Mouse (Mus musculus): ENCODE measurements at regions not wholly inside any gene's neighbourhood (a gene's known extent, or its start where the extent isn't known, plus 50 kb on each side); places are given as distances from the start of the nearest gene placed in this dataset.

DNA sequence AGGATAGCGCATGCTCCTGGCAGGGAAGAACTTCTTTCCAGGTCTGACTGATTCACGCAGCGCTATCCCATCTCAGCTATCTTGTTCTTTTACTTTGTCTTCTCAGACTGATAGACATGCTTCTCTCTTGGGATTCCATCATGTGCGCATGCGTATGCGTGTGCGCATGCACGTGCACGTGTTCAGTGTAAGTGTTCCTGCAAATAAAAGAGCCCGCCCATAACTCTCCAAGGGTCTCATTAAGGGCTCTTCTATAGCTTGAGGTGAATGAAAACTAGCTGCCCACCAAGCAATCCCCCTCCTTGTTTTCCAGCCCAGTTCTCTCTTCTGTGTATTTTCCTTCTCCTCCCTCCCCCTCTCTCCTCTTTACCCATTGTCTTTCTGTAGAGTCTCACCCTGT lies 258.5 kb downstream of the CK137956 start:
- no peak for TF ChIP-seq EP300 (IDR thresholded peaks at IDR 0.05; ENCODE audit: insufficient read depth, low read depth, low read length)
- TF ChIP-seq CTCF (IDR thresholded peaks at IDR 0.05; ENCODE audit: low read depth, low read length): no peak
- no peak for TF ChIP-seq POLR2A (IDR thresholded peaks at IDR 0.05; ENCODE audit: insufficient read depth, low read length)
- H3K36me3 ChIP-seq (ENCODE audit: control insufficient read depth, insufficient read depth, low read length, poor library complexity, severe bottlenecking): no peaks in the 10 kb centered on the region

DNA sequence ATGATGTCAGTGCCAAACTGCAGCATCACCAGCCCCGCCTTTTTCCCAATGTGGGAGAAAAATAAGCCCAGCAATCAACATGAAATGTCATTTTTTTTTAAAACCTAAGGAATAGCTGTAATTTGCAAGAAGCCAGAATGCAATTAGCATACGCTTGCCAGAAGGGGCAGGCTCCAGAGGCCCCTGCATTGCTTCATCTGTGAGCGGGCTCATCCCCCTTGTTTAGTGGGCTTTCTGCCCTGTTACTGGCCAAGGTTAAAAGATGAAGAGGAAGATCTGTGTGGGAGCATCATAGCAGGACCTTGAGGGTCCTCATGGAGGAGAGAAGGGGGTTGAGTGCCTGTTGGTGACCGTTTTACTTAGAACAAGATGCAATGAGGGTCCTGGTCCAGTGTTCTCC lies 259.9 kb downstream of the CK137956 start:
- Histone ChIP-seq H3K4me1 (ENCODE audit: control insufficient read depth, insufficient read depth, low read length) (no peaks in the 10 kb centered on the region), H3K9ac (ENCODE audit: low read depth, poor library complexity, severe bottlenecking) (no peak overlapping the region), H3K9me3 (replicated peaks; ENCODE audit: control insufficient read depth, insufficient read depth, low read length, poor library complexity, severe bottlenecking) (no peaks in the 10 kb centered on the region; the same call in 1 of the 2 replicates), H3K27ac (ENCODE audit: insufficient read depth, low read length) (no peak overlapping the region), H3K4me3 (ENCODE audit: low read depth, low read length) (no peak overlapping the region), H3K36me3 (ENCODE audit: control insufficient read depth, insufficient read depth, low read length, poor library complexity, severe bottlenecking) (no peaks in the 10 kb centered on the region), H3K27me3 (ENCODE audit: control insufficient read depth, insufficient read depth, low read length, poor library complexity, severe bottlenecking) (no peaks in the 10 kb centered on the region)
- no peak for TF ChIP-seq EP300 (IDR thresholded peaks at IDR 0.05; ENCODE audit: insufficient read depth, low read depth, low read length)
- TF ChIP-seq POLR2A (IDR thresholded peaks at IDR 0.05; ENCODE audit: insufficient read depth, low read length): no peak
- TF ChIP-seq CTCF (IDR thresholded peaks at IDR 0.05; ENCODE audit: low read depth, low read length): no peak

More for the DNA sequence above, 258.5 kb downstream of the CK137956 start:
- H3K27ac ChIP-seq (ENCODE audit: insufficient read depth, low read length): no peak overlapping the region
- H3K4me3 ChIP-seq (ENCODE audit: low read depth, low read length): no peak overlapping the region
- H3K9ac ChIP-seq (ENCODE audit: low read depth, poor library complexity, severe bottlenecking): no peak overlapping the region
- no peaks in the 10 kb centered on the region for H3K4me1 ChIP-seq (ENCODE audit: control insufficient read depth, insufficient read depth, low read length)
- no peaks in the 10 kb centered on the region for H3K27me3 ChIP-seq (ENCODE audit: control insufficient read depth, insufficient read depth, low read length, poor library complexity, severe bottlenecking)
- H3K9me3 ChIP-seq (replicated peaks; ENCODE audit: control insufficient read depth, insufficient read depth, low read length, poor library complexity, severe bottlenecking): no peaks in the 10 kb centered on the region; the same call in 1 of the 2 replicates

- no peaks in the 10 kb centered on the region for H3K36me3 ChIP-seq (ENCODE audit: control insufficient read depth, insufficient read depth, low read length, poor library complexity, severe bottlenecking)
- no peaks in the 10 kb centered on the region for H3K4me1 ChIP-seq (ENCODE audit: control insufficient read depth, insufficient read depth, low read length)
- no peak overlapping the region for H3K27ac ChIP-seq (ENCODE audit: insufficient read depth, low read length)
- no peaks in the 10 kb centered on the region; the same call in 1 of the 2 replicates for H3K9me3 ChIP-seq (replicated peaks; ENCODE audit: control insufficient read depth, insufficient read depth, low read length, poor library complexity, severe bottlenecking)
- H3K4me3 ChIP-seq (ENCODE audit: low read depth, low read length): no peak overlapping the region
- TF ChIP-seq EP300 (IDR thresholded peaks at IDR 0.05; ENCODE audit: insufficient read depth, low read depth, low read length) (no peak), CTCF (IDR thresholded peaks at IDR 0.05; ENCODE audit: low read depth, low read length) (no peak), POLR2A (IDR thresholded peaks at IDR 0.05; ENCODE audit: insufficient read depth, low read length) (no peak)
- H3K27me3 ChIP-seq (ENCODE audit: control insufficient read depth, insufficient read depth, low read length, poor library complexity, severe bottlenecking): no peaks in the 10 kb centered on the region
- H3K9ac ChIP-seq (ENCODE audit: low read depth, poor library complexity, severe bottlenecking): no peak overlapping the region
Observed at GRCm38 (mm10) chr4:127709746-127710145, 261.0 kb downstream of the CK137956 start.

DNA sequence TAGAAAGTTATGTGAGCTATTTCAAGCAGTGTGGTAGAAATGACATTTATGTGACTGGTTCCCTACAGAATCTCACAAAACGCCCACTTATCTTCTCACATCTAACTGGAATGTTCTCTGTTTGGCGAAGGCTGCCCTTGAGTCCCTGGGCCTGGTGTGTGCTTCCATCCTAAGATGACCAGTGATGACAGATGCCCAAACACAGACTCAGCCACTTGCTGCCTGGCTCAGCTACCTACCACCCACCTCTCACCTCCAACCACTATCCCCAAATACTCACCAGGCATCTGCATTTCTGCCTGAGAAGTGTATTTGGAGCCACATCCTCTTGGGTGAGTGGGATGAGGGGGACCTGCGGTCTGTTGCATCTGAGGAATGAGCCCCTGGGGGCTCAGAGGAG lies 262.6 kb downstream of the CK137956 start:
- no peaks in the 10 kb centered on the region for H3K36me3 ChIP-seq (ENCODE audit: control insufficient read depth, insufficient read depth, low read length, poor library complexity, severe bottlenecking)
- H3K4me3 ChIP-seq (ENCODE audit: low read depth, low read length): no peak overlapping the region
- TF ChIP-seq CTCF (IDR thresholded peaks at IDR 0.05; ENCODE audit: low read depth, low read length): no peak
- no peak for TF ChIP-seq EP300 (IDR thresholded peaks at IDR 0.05; ENCODE audit: insufficient read depth, low read depth, low read length)
- no peak for TF ChIP-seq POLR2A (IDR thresholded peaks at IDR 0.05; ENCODE audit: insufficient read depth, low read length)
- H3K27me3 ChIP-seq (ENCODE audit: control insufficient read depth, insufficient read depth, low read length, poor library complexity, severe bottlenecking): no peaks in the 10 kb centered on the region
- no peak overlapping the region for H3K27ac ChIP-seq (ENCODE audit: insufficient read depth, low read length)
- no peaks in the 10 kb centered on the region for H3K4me1 ChIP-seq (ENCODE audit: control insufficient read depth, insufficient read depth, low read length)
- no peak overlapping the region for H3K9ac ChIP-seq (ENCODE audit: low read depth, poor library complexity, severe bottlenecking)
- no peaks in the 10 kb centered on the region; the same call in 1 of the 2 replicates for H3K9me3 ChIP-seq (replicated peaks; ENCODE audit: control insufficient read depth, insufficient read depth, low read length, poor library complexity, severe bottlenecking)

DNA sequence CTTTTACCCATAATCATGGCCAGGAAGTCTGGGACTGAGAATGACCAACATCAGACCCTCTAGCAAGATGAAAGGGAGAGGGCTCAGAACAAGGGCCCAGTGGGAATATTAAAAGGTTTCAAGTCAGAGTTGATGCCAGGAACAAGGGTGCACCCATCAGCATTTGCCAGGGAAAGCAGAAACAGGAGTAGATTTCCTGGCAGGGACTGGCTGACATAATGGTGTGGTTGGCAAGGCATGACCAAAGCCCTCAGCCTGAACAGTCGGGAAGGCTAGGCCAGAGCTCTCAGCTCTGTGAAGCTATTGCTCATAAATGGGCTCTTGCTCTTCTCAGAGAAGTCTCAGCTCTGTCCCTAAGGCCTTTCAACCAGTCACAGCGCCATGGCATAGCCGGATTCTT lies 263.6 kb downstream of the CK137956 start:
- Histone ChIP-seq H3K4me1 (ENCODE audit: control insufficient read depth, insufficient read depth, low read length) (no peaks in the 10 kb centered on the region), H3K4me3 (ENCODE audit: low read depth, low read length) (no peak overlapping the region), H3K36me3 (ENCODE audit: control insufficient read depth, insufficient read depth, low read length, poor library complexity, severe bottlenecking) (no peaks in the 10 kb centered on the region), H3K9me3 (replicated peaks; ENCODE audit: control insufficient read depth, insufficient read depth, low read length, poor library complexity, severe bottlenecking) (no peaks in the 10 kb centered on the region), H3K27ac (ENCODE audit: insufficient read depth, low read length) (no peak overlapping the region), H3K9ac (ENCODE audit: low read depth, poor library complexity, severe bottlenecking) (no peak overlapping the region), H3K27me3 (ENCODE audit: control insufficient read depth, insufficient read depth, low read length, poor library complexity, severe bottlenecking) (no peaks in the 10 kb centered on the region)
- TF ChIP-seq CTCF (IDR thresholded peaks at IDR 0.05; ENCODE audit: low read depth, low read length) (no peak), EP300 (IDR thresholded peaks at IDR 0.05; ENCODE audit: insufficient read depth, low read depth, low read length) (no peak), POLR2A (IDR thresholded peaks at IDR 0.05; ENCODE audit: insufficient read depth, low read length) (no peak)

DNA sequence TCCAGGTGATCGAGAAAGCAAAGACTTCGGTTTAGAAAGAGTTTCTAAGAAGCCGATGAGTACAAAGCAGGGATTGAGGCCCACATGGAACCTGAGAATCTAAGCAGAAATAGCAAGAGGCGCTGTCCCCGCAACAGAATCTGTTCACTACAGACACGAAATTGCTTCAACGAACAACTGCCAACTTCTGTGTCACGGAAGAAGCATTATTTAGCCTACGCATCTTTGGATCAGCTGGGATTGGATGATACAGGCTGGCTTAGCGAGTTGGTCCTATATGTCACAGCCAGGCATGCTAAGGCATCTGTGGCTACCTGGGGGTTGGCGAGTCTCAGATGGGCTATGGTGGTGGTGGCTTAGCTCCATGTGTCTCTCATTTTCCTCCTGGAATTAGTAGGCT lies 269.1 kb downstream of the CK137956 start:
- TF ChIP-seq POLR2A (IDR thresholded peaks at IDR 0.05; ENCODE audit: insufficient read depth, low read length) (no peak), EP300 (IDR thresholded peaks at IDR 0.05; ENCODE audit: insufficient read depth, low read depth, low read length) (no peak), CTCF (IDR thresholded peaks at IDR 0.05; ENCODE audit: low read depth, low read length) (no peak)
- Histone ChIP-seq H3K27me3 (ENCODE audit: control insufficient read depth, insufficient read depth, low read length, poor library complexity, severe bottlenecking) (no peaks in the 10 kb centered on the region), H3K27ac (ENCODE audit: insufficient read depth, low read length) (no peak overlapping the region), H3K4me1 (ENCODE audit: control insufficient read depth, insufficient read depth, low read length) (no peaks in the 10 kb centered on the region), H3K36me3 (ENCODE audit: control insufficient read depth, insufficient read depth, low read length, poor library complexity, severe bottlenecking) (no peaks in the 10 kb centered on the region), H3K9me3 (replicated peaks; ENCODE audit: control insufficient read depth, insufficient read depth, low read length, poor library complexity, severe bottlenecking) (no peaks in the 10 kb centered on the region), H3K9ac (ENCODE audit: low read depth, poor library complexity, severe bottlenecking) (no peak overlapping the region), H3K4me3 (ENCODE audit: low read depth, low read length) (no peak overlapping the region)
